Mouse (Mus musculus): ENCODE measurements around the gene Tmem259. TPM values are rescaled to one million over a fixed set of nuclear protein-coding genes. Genes with fewer than 3 reads are reported as not detected.
A peak's percentile ranks its signal among the peaks of the same experiment; 100 is the strongest.

The Tmem259 gene
- 100 to 1,000 TPM; 135 to 144 TPM for total RNA-seq (2021)
- long read RNA-seq, experiment 1, transcript Tmem259-202 (10 exons, 1,767 nt) = minor isoform, 5 of 63 reads
- long read RNA-seq, experiment 1, transcript Tmem259-201 (11 exons, 2,225 nt) = major isoform, 30 of 63 reads
- long read RNA-seq, experiment 1, partial matches to known transcripts = 16 of 63 reads
- long read RNA-seq, experiment 1, other reads (novel, unspliced or antisense) = 12 of 63 reads
- long read RNA-seq, experiment 2, transcript Tmem259-202 (10 exons, 1,767 nt) = minor isoform, 7 of 66 reads
- long read RNA-seq, experiment 2, transcript Tmem259-201 (11 exons, 2,225 nt) = major isoform, 32 of 66 reads
- long read RNA-seq, experiment 2, partial matches to known transcripts = 11 of 66 reads
- long read RNA-seq, experiment 2, other reads (novel, unspliced or antisense) = 16 of 66 reads

DNA sequence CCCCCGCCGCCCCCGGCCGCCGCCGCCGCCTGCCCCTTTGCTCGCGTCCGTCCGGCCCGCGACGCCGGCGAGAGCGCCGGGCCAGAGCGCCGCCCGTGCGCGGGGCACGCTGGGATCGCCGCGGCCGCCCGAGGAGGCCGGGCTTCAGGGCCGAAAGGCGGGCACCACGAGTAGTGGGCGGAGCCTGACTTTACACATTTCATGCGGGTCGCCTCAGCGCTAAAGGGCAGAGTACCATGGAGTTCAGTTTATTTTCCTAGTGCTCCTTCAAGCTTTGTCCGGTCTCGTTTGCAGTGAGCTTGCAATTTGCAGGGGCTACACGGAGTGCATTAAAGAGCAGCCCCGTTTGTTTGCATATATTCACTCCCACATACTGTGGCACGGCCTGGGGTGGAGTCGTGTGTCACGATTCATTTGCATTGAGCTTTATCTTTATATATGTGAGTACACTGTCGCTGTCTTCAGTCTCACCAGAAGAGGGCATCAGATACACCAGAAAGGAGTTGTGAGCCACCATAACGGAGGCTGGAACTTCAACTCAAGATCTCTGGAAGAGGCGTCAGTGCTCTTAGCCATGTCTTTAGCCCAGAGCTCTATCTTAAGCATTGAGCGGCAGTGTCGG lies at the start of gene Tmem259:
Gene Tmem259 (minus strand): TSS at position 136 of the 622 bp plus-strand sequence.
- DNase-seq (ENCODE audit: low spot score in 2 of 2) = peak; percentile 80 to 82

DNA sequence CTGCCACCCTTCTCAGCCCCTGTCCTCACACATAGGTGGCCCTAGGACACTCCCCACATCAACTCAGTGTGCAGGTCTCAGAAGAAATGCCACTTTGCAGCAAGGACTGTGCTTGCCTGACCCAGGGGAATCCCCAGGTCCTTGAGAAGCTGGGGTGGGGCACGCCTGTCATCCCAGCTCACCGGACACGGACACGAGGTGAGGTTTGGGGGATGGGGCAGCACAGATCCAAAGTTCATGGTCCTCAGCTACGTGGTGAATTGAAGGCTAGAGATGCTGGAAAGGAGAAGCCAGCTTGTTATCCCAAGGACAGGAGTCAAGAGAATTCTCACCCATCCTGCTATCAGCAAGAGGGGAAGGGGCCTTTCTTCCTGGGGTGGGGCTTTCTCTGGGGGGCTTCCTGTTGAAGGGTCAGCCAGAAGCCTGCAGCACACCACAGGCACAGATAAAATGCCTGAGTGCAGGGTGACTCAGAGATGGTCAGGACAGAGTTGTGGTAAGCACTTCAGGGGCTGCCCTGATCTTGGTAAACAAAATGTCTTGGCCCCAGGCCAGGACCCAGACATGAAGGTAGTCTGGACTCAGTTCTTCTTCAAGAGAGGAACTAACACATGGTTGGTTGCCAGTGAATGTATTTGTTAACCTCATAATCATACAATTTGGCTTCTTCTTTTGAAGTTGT lies 48.8 kb upstream of the Tmem259 start:
- DNase-seq (ENCODE audit: low spot score in 2 of 2) = peak in 1 of 2 experiments; percentile 58

DNA sequence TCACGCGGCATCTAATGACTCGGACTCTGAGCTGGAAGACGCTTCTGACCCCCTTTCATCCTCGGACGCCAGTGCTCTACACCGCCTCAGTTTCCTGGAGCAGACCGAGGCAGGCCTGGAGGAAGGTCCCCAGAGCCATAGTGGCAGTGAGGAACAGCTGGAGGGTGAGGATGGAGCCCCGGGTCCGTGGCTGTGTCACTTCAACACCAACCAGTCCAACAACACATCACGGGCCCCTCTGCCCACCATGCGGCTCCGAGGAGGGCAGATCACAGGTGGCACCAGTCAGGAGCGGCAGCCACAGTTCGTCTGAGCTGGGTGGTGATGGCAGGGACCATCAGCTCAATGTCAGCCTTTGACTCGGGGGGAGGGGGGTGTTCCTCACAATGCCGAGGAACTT lies 46.6 kb upstream of the Tmem259 start:
- no peak for DNase-seq (ENCODE audit: low spot score in 2 of 2)

DNA sequence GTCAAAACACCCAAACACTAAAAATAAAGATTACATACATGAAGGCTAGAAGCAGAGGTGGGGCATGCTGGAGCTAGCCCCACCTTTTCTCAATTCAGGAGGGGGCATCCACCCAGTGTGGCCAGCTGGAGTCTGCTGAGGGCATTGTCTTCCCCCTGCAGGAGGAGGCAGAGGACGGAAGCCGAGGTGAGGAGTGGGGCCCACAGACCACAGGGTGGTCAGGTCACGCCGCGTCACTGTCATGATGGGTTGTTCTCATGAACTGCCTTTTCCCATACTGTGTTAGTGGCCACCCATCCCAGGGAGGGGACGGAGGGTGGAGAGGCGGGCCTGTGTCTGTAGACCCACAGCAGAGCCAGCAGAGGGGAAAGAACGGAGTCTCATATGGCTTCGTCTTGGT lies 46.1 kb upstream of the Tmem259 start:
- DNase-seq (ENCODE audit: low spot score in 2 of 2) = no peak

- no peak for DNase-seq (ENCODE audit: low spot score in 2 of 2)
Measured at GRCm38 (mm10) chr10:80028521-80028846, 44.4 kb upstream of the Tmem259 start.

GRCm38 (mm10) chr10:80027681-80028520 lies 43.8 kb upstream of the Tmem259 start:
- DNase-seq (ENCODE audit: low spot score in 2 of 2) = no peak

DNA sequence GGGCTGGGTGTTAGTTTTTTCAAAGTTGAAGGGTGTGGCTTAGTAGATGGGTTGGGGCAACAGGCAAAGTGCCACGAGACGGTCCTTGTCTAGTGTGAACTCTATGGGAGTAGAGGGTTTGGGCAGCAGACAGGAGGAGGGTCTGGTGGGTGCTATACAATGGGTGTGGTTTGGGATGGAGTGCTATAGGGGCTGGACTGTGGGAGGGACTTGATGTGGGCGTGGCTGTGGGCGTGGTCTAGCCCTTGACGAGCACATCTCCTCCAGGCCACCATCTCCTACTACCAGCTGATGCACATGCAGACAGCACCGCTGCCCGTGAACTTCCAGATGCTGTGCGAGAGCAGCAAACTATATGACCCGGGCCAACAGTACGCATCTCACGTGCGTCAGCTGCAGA lies 41.8 kb upstream of the Tmem259 start:
- DNase-seq (ENCODE audit: low spot score in 2 of 2) = no peak

- DNase-seq (ENCODE audit: low spot score in 2 of 2) = no peak
Measured at GRCm38 (mm10) chr10:80025463-80025862, 41.3 kb upstream of the Tmem259 start.

- DNase-seq (ENCODE audit: low spot score in 2 of 2) = no peak
Measured at GRCm38 (mm10) chr10:80025044-80025347, 40.9 kb upstream of the Tmem259 start.

DNA sequence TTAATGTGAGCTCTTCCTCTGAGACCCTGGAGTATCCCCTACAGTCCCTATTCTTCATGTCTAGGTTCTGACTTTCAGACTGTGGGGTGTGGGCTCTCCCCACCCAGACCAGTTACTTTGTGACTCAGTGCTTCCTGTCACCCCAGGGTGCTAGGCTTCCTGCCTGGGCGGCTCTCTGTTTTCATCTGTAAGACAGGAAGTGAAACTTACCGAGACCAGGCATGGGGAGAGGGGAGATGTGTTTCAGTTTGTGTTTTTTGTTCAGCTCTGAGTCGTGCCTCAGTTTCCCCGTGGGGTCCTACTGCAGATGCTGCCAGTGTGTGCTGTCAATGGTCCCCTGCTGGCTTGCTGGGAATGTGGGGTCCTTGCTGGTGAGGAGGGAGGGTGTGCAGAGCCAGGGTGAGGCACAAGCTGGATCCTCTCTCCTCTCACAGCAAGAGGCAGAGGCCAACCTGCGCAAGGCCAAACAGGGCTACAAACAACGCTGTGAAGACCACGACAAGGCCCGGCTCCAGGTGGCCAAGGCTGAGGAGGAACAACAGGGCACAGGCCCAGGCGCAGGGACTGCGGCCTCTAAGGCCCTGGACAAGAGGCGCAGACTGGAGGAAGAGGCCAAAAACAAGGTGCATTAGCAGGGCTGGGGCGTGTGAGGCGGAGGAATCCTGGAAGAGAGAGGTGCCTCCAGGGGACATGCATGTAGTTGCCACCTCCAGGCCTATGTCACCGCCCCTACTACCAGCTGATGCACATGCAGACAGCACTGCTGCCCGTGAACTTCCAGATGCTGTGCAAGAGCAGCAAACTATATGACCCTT lies 40.3 kb upstream of the Tmem259 start:
- DNase-seq (ENCODE audit: low spot score in 2 of 2) = no peak

DNA sequence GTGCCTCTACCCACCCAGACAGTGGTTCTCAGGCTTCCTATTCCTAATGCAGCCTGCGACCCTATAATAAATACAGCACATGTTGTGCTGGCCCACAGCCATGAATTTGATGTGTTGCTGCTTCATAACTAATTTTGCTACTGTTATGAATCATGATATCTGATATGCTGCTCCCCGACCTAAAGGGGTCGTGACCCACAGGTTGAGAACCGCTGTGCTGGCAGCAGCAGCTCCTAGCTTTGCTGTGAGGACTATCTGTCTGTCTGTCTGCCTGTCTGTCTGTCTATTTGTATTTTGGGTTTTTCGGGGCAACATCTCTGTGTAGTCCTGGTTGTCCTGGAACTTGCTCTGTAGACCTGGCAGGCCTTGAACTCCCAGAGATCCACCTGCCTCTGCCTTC lies 39.6 kb upstream of the Tmem259 start:
- no peak for DNase-seq (ENCODE audit: low spot score in 2 of 2)

GRCm38 (mm10) chr10:80022806-80023205 lies 38.7 kb upstream of the Tmem259 start:
- DNase-seq (ENCODE audit: low spot score in 2 of 2) = no peak

DNA sequence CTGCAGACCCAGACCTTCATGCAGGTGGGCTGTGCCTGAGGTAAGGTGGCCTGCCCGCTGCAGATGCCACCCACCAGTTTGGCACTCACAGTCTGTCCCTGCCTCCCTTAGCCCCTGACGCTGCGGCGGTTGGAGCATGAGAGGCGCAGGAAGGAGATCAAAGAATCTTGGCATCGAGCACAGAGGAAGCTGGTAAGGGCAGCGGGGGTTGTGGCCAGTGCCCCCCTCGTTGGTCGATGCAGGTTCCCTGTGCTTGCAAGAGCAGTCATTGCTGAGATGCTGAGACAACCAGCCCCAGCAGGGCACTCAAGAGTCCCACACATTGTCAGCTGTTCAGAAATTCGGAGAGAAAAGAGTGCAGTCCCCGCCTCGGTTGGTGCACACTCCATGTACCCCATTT lies 38.0 kb upstream of the Tmem259 start:
- no peak for DNase-seq (ENCODE audit: low spot score in 2 of 2)

DNA sequence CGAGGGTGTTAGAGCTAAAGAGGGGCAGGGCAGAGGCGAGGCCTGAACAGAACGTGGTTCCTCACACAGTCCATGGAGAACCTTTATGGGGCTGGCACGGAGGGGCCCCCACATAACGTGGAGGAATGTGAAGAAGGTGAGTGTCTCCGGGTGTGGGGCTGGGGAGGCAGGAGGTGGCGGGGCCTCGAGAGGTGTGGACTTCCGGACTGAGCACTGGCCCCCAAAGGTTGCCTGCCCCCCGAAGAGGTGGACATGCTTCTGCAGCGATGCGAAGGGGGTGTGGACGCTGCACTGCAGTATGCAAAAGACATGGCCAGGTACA lies 37.2 kb upstream of the Tmem259 start:
- DNase-seq (ENCODE audit: low spot score in 2 of 2) = no peak

GRCm38 (mm10) chr10:80020603-80021319 lies 36.6 kb upstream of the Tmem259 start:
- DNase-seq (ENCODE audit: low spot score in 2 of 2) = no peak

- DNase-seq (ENCODE audit: low spot score in 2 of 2) = no peak
Measured at GRCm38 (mm10) chr10:80020191-80020590, 36.1 kb upstream of the Tmem259 start.

GRCm38 (mm10) chr10:80019471-80020131 lies 35.5 kb upstream of the Tmem259 start:
- DNase-seq (ENCODE audit: low spot score in 2 of 2) = no peak

DNA sequence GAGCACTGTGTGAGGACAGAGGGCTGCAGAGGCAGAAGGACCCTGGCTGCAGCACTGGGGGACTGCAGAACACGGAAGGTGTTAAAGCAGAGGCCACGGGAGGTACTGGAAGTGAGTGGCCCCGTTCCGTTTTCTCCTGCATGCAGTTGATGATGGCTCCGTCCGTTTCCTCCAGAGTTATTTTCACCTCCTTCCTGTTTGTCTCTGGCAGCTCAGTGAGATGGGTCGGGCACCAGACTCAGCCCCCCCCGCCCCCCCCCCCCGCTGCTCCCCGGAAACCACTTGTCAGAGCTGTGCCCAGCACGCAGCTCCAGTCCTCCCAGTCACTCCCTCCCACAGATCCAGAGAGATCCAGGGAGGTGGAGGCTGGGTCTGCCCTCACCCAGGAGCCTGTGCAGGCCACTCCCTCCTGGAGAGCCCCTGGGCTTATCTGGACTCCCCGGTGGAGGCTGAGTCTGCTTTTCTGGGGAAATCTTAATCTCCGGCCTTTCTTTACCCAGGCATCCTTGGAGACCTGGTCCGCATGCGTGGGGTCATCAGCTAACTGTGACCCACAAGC lies 34.7 kb upstream of the Tmem259 start:
- DNase-seq (ENCODE audit: low spot score in 2 of 2) = no peak

- DNase-seq (ENCODE audit: low spot score in 2 of 2) = no peak
Measured at GRCm38 (mm10) chr10:80017771-80018170, 33.6 kb upstream of the Tmem259 start.

All from layer of hippocampus, postnatal 14 days (tissue).